Comparison of ENCODE assay signal across 8 mouse cellular contexts in the genomic region with DNA sequence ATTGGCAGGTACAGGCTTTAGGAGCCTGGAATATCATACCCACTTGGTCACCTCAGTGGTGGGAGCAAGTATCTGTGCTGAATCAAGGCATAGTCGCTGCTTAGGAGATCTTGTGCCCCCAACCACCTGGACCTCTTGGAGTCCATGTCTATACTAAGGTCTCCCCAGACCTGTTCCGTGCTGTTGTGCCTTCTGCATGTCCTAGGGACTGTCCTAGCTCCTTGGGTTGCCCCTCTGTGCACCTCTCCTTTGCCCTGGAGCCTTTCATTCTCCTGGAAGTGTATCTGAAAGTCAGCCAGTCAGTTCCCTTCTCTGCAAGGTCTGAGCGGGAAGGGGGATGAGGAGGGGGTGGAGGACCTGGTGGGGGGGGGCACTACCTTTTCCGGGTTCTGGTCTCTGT.
DNase-seq lines count a peak whose midpoint lies in the region; ATAC-seq and TF ChIP-seq lines count a peak whose summit lies in the region.

No protein-coding gene starts in this region.

- 21% methylated on average over 4 of the region's 4 CpGs for WGBS in kidney, embryonic 16.5 days
- WGBS in kidney, adult 2 months, result 21% methylated on average over 4 of the region's 4 CpGs
- WGBS in embryonic facial prominence, embryonic 15.5 days, result 8% methylated on average over 4 of the region's 4 CpGs
- WGBS in midbrain, embryonic 16.5 days, result 25% methylated on average over 4 of the region's 4 CpGs

- peak overlapping the region; percentile 31; the same call in 1 of the 2 replicates for H3K27ac ChIP-seq in kidney, embryonic 16.5 days (ENCODE audit: low read length)
- H3K27ac ChIP-seq in kidney, adult 2 months (ENCODE audit: insufficient read depth, low read depth, low read length), result no peak overlapping the region
- H3K27ac ChIP-seq in embryonic facial prominence, embryonic 15.5 days (replicated peaks), result peak overlapping the region; percentile 93
- H3K27ac ChIP-seq in midbrain, embryonic 16.5 days (ENCODE audit: low read length), result no peak overlapping the region

- H3K4me2 ChIP-seq in kidney, embryonic 16.5 days (replicated peaks; ENCODE audit: low read depth, low read length), result peak overlapping the region; percentile 90
- peak overlapping the region; percentile 88 for H3K4me2 ChIP-seq in embryonic facial prominence, embryonic 15.5 days (replicated peaks)
- H3K4me2 ChIP-seq in midbrain, embryonic 16.5 days (ENCODE audit: low read length), result peak overlapping the region; percentile 86

- peak overlapping the region; percentile 84 for H3K4me3 ChIP-seq in kidney, embryonic 16.5 days (ENCODE audit: low read length)
- H3K4me3 ChIP-seq in kidney, adult 2 months (ENCODE audit: insufficient read depth, low read depth, low read length), result no peak overlapping the region
- peak overlapping the region; percentile 81 for H3K4me3 ChIP-seq in embryonic facial prominence, embryonic 15.5 days (replicated peaks)
- H3K4me3 ChIP-seq in midbrain, embryonic 16.5 days (ENCODE audit: low read depth, low read length), result peak overlapping the region; percentile 45

- no peak for TF ChIP-seq POLR2A in kidney, adult 2 months (IDR thresholded peaks at IDR 0.05; ENCODE audit: low read depth, low read length)

- TF ChIP-seq CTCF in kidney, adult 2 months (conservative IDR thresholded peaks at IDR 0.05; ENCODE audit: insufficient read depth, insufficient read length, low read depth, low read length), result no peak

- DNase-seq in kidney, adult 2 months, result no peak
- DNase-seq in induced T-regulatory cell, adult 2 months (ENCODE audit: low read depth), result peak; percentile 30
- DNase-seq in yolk sac, embryonic 10.5 days (ENCODE audit: low spot score), result no peak
- DNase-seq in frontal cortex, adult 2 months (ENCODE audit: extremely low spot score in 1 of 2, low spot score in 1 of 2), result no peak
- DNase-seq in frontal cortex, postnatal 14 days (ENCODE audit: low spot score in 2 of 2), result no peak

- H3K4me1 ChIP-seq in kidney, embryonic 16.5 days (ENCODE audit: insufficient read depth, low read length), result peaks cover 64% of the 10 kb centered on the region
- H3K4me1 ChIP-seq in kidney, adult 2 months (ENCODE audit: control insufficient read depth, insufficient read depth, low read length), result peaks cover 11% of the 10 kb centered on the region
- peaks cover 93% of the 10 kb centered on the region for H3K4me1 ChIP-seq in embryonic facial prominence, embryonic 15.5 days
- peaks cover 31% of the 10 kb centered on the region for H3K4me1 ChIP-seq in midbrain, embryonic 16.5 days (ENCODE audit: control insufficient read depth, insufficient read depth, low read length)

- 0 out of 2 replicates have a peak, but pooled peaks cover 4% of the 10 kb centered on the region for H3K36me3 ChIP-seq in kidney, embryonic 16.5 days (ENCODE audit: insufficient read depth, low read length)
- H3K36me3 ChIP-seq in kidney, adult 2 months (ENCODE audit: control insufficient read depth, insufficient read depth, low read length), result no peaks in the 10 kb centered on the region
- H3K36me3 ChIP-seq in embryonic facial prominence, embryonic 15.5 days, result no peaks in the 10 kb centered on the region
- no peaks in the 10 kb centered on the region for H3K36me3 ChIP-seq in midbrain, embryonic 16.5 days (ENCODE audit: control insufficient read depth, insufficient read depth, low read length)

- no peaks in the 10 kb centered on the region for H3K9me3 ChIP-seq in kidney, embryonic 16.5 days (ENCODE audit: low read length)
- no peaks in the 10 kb centered on the region for H3K9me3 ChIP-seq in embryonic facial prominence, embryonic 15.5 days (replicated peaks)
- H3K9me3 ChIP-seq in midbrain, embryonic 16.5 days (replicated peaks; ENCODE audit: control insufficient read depth, low read length, poor library complexity, severe bottlenecking), result no peaks in the 10 kb centered on the region

- H3K9ac ChIP-seq in kidney, embryonic 16.5 days (replicated peaks; ENCODE audit: low read length), result peak overlapping the region; percentile 89
- 0 out of 2 replicates have a peak overlapping the region, but pooled peaks have one; percentile 9 for H3K9ac ChIP-seq in embryonic facial prominence, embryonic 15.5 days
- no peak overlapping the region; the same call in 1 of the 2 replicates for H3K9ac ChIP-seq in midbrain, embryonic 16.5 days (ENCODE audit: low read depth, low read length)

- no peaks in the 10 kb centered on the region for H3K27me3 ChIP-seq in kidney, embryonic 16.5 days (ENCODE audit: insufficient read depth, low read length)
- H3K27me3 ChIP-seq in kidney, adult 2 months (replicated peaks; ENCODE audit: control insufficient read depth, insufficient read depth, low read length), result no peaks in the 10 kb centered on the region
- no peaks in the 10 kb centered on the region for H3K27me3 ChIP-seq in embryonic facial prominence, embryonic 15.5 days
- H3K27me3 ChIP-seq in midbrain, embryonic 16.5 days (ENCODE audit: control insufficient read depth, insufficient read depth, low read depth, low read length), result no peaks in the 10 kb centered on the region; the same call in none of the 2 replicates

- no peak for ATAC-seq in kidney, embryonic 16.5 days (ENCODE audit: low FRiP score, low TSS enrichment)
- ATAC-seq in embryonic facial prominence, embryonic 15.5 days (ENCODE audit: insufficient number of reproducible peaks, low FRiP score, low TSS enrichment, low read depth), result no peak
- ATAC-seq in midbrain, embryonic 16.5 days, result no peak

Comparison
In these comparisons a context has a peak if more than half of its experiments do, and no peak if none do; other contexts are left out.
1. H3K27ac ChIP-seq: peak in kidney, embryonic 16.5 days (single experiment) and embryonic facial prominence, embryonic 15.5 days (single experiment); none in kidney, adult 2 months (single experiment) and midbrain, embryonic 16.5 days (single experiment).
2. Peak in every context shown above with its lines, with median percentiles within 50 percentile points of each other: H3K4me2 ChIP-seq.